Mouse (Mus musculus) olfactory bulb, adult 2 months (tissue): ENCODE data around the gene Arl15.

ENCODE experiments used
- CTCF ChIP-seq: fragments of 200-500 bp; IDR thresholded peaks from 2 replicates; pipeline ENCODE4 v1.5.1; 2012; ENCODE audit warnings: low read depth, mild to moderate bottlenecking, low read length, moderate library complexity; ENCODE audit not compliant: insufficient read depth
- POLR2A ChIP-seq: fragments of 200-500 bp; IDR thresholded peaks from 2 replicates; pipeline ENCODE4 v1.6.1; 2012; ENCODE audit warnings: mild to moderate bottlenecking, low read depth, low read length, moderate library complexity; ENCODE audit not compliant: insufficient read depth

DNA sequence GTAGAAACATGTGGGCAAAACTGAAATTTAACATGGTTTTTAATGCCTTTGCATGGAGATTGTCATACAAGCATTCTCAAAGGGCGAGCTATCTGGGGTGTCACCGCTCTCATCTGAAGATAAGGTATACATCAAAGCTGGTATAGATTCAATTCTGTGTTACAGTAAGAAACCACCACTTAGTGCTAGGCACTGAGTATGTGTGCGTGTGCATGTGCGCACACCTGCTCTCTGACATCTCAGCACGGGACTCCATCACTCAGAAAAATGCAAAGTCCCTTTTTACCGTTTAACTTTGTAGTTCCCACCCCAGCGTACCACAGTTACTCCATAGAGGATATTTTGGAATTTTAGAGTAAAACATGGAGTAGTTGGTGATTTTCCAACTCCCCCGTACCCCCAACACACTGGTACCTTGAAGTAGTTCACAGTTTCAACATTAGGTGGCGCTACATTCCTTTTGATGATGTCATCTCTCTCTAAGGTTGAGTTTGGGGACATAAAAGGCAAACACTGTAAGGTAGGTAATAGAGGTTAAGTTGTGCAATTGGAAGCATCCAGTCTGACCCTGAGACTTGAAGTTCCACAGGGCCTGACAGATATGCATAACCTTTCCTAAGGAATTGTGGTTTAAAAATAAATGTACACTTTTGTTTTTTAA is 281.5 kb downstream of the Arl15 start:
- TF ChIP-seq CTCF (no peak), POLR2A (no peak)
